Mouse (Mus musculus) liver, embryonic 15.5 days (tissue): ENCODE data around the gene Abhd14a. TPM values are rescaled to one million over a fixed set of nuclear protein-coding genes. Genes with fewer than 3 reads are reported as not detected.

Source experiments
- ATAC-seq: fragments of 200-750 bp; cut with Nextera tagmentation; 2 replicates; pipeline ENCODE4 v1.8.0; 2017; ENCODE audit warnings: moderate number of reproducible peaks, mild to moderate bottlenecking, moderate library complexity; ENCODE audit not compliant: insufficient read depth
- H3K27ac ChIP-seq: fragments of 300-500 bp; sonication (generic); replicated peaks from 2 replicates; pipeline ENCODE4 v1.5.1; 2015; ENCODE audit warnings: mild to moderate bottlenecking, inconsistent platforms
- H3K27me3 ChIP-seq: fragments of 300-500 bp; sonication (generic); 2 replicates; pipeline ENCODE4 v1.6.1; 2015; ENCODE audit warnings: mild to moderate bottlenecking, inconsistent platforms
- H3K36me3 ChIP-seq: fragments of 300-500 bp; sonication (generic); replicated peaks from 2 replicates; pipeline ENCODE4 v1.6.1; 2015; ENCODE audit warnings: moderate library complexity, mild to moderate bottlenecking, inconsistent platforms
- H3K4me1 ChIP-seq: fragments of 300-500 bp; sonication (generic); replicated peaks from 2 replicates; pipeline ENCODE4 v1.6.1; 2015; ENCODE audit warnings: inconsistent platforms
- H3K4me2 ChIP-seq: fragments of 300-500 bp; sonication (generic); 2 replicates; pipeline ENCODE4 v1.6.1; 2015; ENCODE audit warnings: moderate library complexity, mild to moderate bottlenecking, inconsistent platforms
- H3K4me3 ChIP-seq: fragments of 300-500 bp; sonication (generic); replicated peaks from 2 replicates; pipeline ENCODE4 v1.5.1; 2015; ENCODE audit warnings: mild to moderate bottlenecking, inconsistent platforms
- H3K9ac ChIP-seq: fragments of 300-500 bp; sonication (generic); 2 replicates; pipeline ENCODE4 v1.6.1; 2015; ENCODE audit warnings: moderate library complexity, mild to moderate bottlenecking, inconsistent platforms
- H3K9me3 ChIP-seq: fragments of 300-500 bp; sonication (generic); replicated peaks from 2 replicates; pipeline ENCODE4 v1.6.1; 2016; ENCODE audit warnings: inconsistent platforms
- WGBS: fragments of 180-500 bp; shearing (Covaris S2); methylation state at CpG from one replicate; pipeline ENCODE4 v1.1.7; 2015; ENCODE audit warnings: mixed read lengths; ENCODE audit not compliant: insufficient replicate concordance; 5-methylcytosine and 5-hydroxymethylcytosine counted together
- polyA plus RNA-seq: library from polyadenylated mRNA; unstranded; fragments of >200 nt; fragmentation: Nextera tagmentation; extraction: Ambion mirVana; gene quantifications from 2 replicates; pipeline ENCODE4 v1.2.1, GENCODE M21; 2015

Gene Abhd14a
- polyA plus RNA-seq, 1 experiment from 2014 or later = 20.2 TPM

DNA sequence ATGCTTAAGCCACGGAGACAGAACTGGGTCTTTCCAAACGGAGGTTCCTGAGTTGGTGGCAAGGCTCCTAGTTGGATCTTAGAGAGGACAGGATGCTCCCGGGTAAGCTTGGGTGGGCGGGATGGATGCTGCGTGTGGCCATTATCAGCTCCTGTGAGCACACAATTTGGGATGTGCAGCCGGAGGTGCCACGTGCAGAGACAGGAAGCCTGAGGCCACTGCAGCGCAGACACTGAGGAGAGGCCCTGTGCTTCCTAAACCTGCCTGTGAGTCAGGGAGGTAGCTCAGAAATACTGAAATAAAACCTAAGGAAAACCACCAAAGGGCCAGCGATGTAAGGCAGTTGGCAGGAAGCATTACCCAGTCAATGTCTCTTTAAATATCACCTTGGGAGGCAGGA is 22.3 kb upstream of the Abhd14a start:
- no peaks in the 10 kb centered on the region for H3K9me3 ChIP-seq
- peaks cover 24% of the 10 kb centered on the region for H3K27me3 ChIP-seq
- H3K4me3 ChIP-seq = no peak overlapping the region
- H3K9ac ChIP-seq = no peak overlapping the region
- no peak overlapping the region for H3K4me2 ChIP-seq
- WGBS = 28% methylated on average over 9 of the region's 9 CpGs
- no peak overlapping the region for H3K27ac ChIP-seq
- H3K4me1 ChIP-seq = peaks cover 18% of the 10 kb centered on the region
- no peaks in the 10 kb centered on the region for H3K36me3 ChIP-seq
- no peak for ATAC-seq

- Histone ChIP-seq H3K4me1 (peaks cover 18% of the 10 kb centered on the region), H3K4me3 (no peak overlapping the region), H3K36me3 (no peaks in the 10 kb centered on the region), H3K4me2 (no peak overlapping the region), H3K27ac (no peak overlapping the region), H3K27me3 (peaks cover 28% of the 10 kb centered on the region), H3K9me3 (no peaks in the 10 kb centered on the region), H3K9ac (no peak overlapping the region)
- ATAC-seq = no peak
- WGBS = 32% methylated on average over 6 of the region's 6 CpGs
These were observed 21.8 kb upstream of the Abhd14a start for GRCm38 (mm10) chr9:106469317-106469716.

- peaks cover 43% of the 10 kb centered on the region for H3K27me3 ChIP-seq
- no peak overlapping the region for H3K9ac ChIP-seq
- no peak overlapping the region for H3K4me3 ChIP-seq
- H3K4me1 ChIP-seq = peaks cover 12% of the 10 kb centered on the region
- no peak for ATAC-seq
- H3K9me3 ChIP-seq = no peaks in the 10 kb centered on the region
- H3K4me2 ChIP-seq = no peak overlapping the region
- 69% methylated on average over 7 of the region's 7 CpGs for WGBS
- H3K27ac ChIP-seq = no peak overlapping the region
- no peaks in the 10 kb centered on the region for H3K36me3 ChIP-seq
These were observed 20.3 kb upstream of the Abhd14a start for GRCm38 (mm10) chr9:106467746-106468145.

DNA sequence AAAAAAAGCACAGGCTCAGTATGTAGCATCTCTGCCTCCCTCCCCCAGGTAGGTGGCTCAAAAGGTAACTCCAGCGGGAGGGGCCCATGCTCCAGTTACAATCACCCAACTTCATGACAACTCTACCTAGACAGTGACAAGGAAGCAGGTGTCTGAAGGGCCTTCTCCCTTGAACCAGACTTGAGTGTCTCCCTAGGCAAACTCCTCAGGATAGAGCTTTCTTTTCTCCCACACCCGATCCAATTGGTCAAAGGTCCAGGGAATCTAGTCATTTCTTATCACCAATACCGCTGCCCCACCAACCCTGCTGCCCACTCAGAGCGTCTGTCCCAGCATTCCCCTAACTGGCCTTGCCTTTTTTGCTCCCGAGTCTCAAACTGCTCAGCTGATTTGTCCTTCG is 19.2 kb upstream of the Abhd14a start:
- Histone ChIP-seq H3K9ac (no peak overlapping the region), H3K4me2 (no peak overlapping the region), H3K27ac (no peak overlapping the region), H3K27me3 (peaks cover 43% of the 10 kb centered on the region), H3K9me3 (no peaks in the 10 kb centered on the region), H3K36me3 (no peaks in the 10 kb centered on the region), H3K4me3 (no peak overlapping the region), H3K4me1 (peaks cover 12% of the 10 kb centered on the region)
- ATAC-seq = no peak
- 72% methylated on average over 6 of the region's 6 CpGs for WGBS

GRCm38 (mm10) chr9:106465571-106466200 is 18.2 kb upstream of the Abhd14a start, which contains the start of gene Gpr62:
Gene Gpr62, minus strand, starts transcription at chr9:106465938.
- 26% methylated on average over 26 of the region's 26 CpGs for WGBS

DNA sequence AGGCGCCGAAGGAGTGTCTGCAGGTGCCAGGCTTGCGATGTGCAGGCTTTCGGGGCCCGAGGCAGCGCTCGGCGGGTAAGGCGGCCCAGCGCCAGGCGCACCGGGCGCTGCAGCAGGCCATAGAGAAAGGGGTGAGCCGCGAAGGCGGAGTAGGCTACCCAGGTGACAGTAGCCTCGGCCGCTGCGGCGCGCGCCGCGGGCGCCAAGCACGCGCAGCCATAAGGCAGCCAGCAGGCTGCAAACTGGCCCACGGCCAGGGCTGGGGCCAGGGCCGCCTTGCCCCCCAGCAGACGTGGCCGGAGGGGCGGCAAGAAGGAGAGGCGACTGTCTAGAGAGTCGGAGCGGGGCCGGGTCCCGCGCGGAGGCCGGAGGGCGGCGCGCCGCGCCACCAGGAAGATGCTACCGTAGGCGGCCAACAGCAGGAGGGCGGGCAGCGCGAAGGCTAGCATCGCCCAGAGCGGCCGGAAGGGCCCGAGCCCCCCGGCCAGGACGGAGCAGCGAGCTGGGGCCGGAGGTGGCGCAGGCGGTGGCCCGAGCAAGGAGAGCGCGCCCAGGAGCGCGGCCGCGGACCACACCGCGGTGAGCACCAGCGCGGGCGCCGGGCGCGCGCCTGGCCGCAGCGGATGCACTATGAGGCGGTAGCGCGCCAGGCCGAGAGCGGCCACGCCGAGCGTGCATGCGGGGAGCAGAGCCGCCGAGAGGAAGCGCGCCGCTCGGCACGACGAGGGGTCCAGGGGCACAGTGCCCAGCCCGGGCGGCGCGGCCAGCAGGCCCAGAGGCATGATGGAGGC is 17.5 kb upstream of the Abhd14a start:
- Histone ChIP-seq H3K27ac (no peak overlapping the region), H3K4me1 (peaks cover 12% of the 10 kb centered on the region), H3K9ac (no peak overlapping the region), H3K9me3 (no peaks in the 10 kb centered on the region), H3K4me2 (peak overlapping the region; percentile 72), H3K27me3 (peaks cover 43% of the 10 kb centered on the region), H3K4me3 (peak overlapping the region; percentile 50), H3K36me3 (no peaks in the 10 kb centered on the region)
- peak; percentile 32 for ATAC-seq
- 3% methylated on average over 98 of the region's 99 CpGs for WGBS

More at GRCm38 (mm10) chr9:106465571-106466200, 18.2 kb upstream of the Abhd14a start, which contains the start of gene Gpr62:
- peaks cover 43% of the 10 kb centered on the region for H3K27me3 ChIP-seq
- peaks cover 12% of the 10 kb centered on the region for H3K4me1 ChIP-seq
- peak within 1 kb of the TSS; percentile 50 for H3K4me3 ChIP-seq
- H3K4me2 ChIP-seq = peak within 1 kb of the TSS; percentile 72
- no peak within 1 kb of the TSS for H3K27ac ChIP-seq
- H3K9ac ChIP-seq = no peak within 1 kb of the TSS
- no peak for ATAC-seq
- H3K36me3 ChIP-seq = no peaks in the 10 kb centered on the region
- no peaks in the 10 kb centered on the region for H3K9me3 ChIP-seq

- Histone ChIP-seq H3K27ac (no peak overlapping the region), H3K36me3 (no peaks in the 10 kb centered on the region), H3K9me3 (no peaks in the 10 kb centered on the region), H3K4me3 (no peak overlapping the region), H3K9ac (no peak overlapping the region), H3K4me1 (peaks cover 5% of the 10 kb centered on the region), H3K4me2 (no peak overlapping the region), H3K27me3 (peaks cover 43% of the 10 kb centered on the region)
- WGBS = 77% methylated on average over 21 of the region's 21 CpGs
- no peak for ATAC-seq
These were observed 15.9 kb upstream of the Abhd14a start for GRCm38 (mm10) chr9:106463122-106464063.

GRCm38 (mm10) chr9:106462430-106462800 is 14.9 kb upstream of the Abhd14a start:
- H3K27me3 ChIP-seq = peaks cover 43% of the 10 kb centered on the region
- WGBS = 80% methylated on average over 12 of the region's 12 CpGs
- H3K36me3 ChIP-seq = no peaks in the 10 kb centered on the region
- peaks cover 5% of the 10 kb centered on the region for H3K4me1 ChIP-seq
- H3K9ac ChIP-seq = no peak overlapping the region
- H3K9me3 ChIP-seq = no peaks in the 10 kb centered on the region
- no peak overlapping the region for H3K4me2 ChIP-seq
- H3K4me3 ChIP-seq = no peak overlapping the region
- H3K27ac ChIP-seq = no peak overlapping the region
- ATAC-seq = no peak

DNA sequence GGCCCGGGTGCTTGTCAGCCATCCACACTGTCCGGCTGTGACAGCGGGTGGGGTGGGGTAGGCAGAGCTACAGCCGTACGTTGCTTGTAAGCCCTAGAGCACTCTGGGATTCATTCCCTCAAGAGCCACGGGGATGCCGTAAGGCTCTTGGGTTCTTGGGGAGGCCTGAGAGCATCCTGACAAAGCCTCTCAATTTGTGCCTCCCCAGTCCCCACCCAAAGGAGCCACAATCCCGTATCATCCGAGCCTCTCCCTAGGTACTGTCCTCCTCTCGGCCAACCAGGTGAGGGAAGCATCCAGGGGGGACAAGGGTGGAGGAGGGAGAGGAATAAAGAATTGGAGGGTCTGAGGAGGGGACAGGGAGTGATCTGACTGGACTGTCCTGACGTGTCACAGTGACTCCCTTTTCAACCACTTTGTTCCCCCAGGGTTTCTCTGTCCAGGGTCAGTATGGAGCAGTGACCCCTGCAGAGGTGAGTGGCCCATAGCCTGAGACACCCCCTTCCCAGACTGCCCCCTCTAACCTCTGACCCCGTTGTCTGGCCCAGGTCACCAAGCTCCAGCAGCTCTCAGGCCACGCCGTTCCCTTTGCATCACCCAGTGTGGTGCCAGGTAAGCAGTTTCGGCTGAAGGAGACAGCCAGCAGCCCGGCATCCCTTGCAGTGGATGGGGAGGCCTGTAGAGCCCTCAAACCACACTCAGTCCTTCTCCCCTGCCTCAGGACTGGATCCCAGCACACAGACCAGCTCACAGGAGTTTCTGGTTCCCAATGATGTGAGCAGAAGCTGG is 14.4 kb upstream of the Abhd14a start:
- Histone ChIP-seq H3K4me3 (no peak overlapping the region), H3K27me3 (peaks cover 39% of the 10 kb centered on the region), H3K36me3 (no peaks in the 10 kb centered on the region), H3K4me2 (no peak overlapping the region), H3K9ac (no peak overlapping the region), H3K27ac (no peak overlapping the region), H3K9me3 (no peaks in the 10 kb centered on the region), H3K4me1 (peaks cover 5% of the 10 kb centered on the region)
- no peak for ATAC-seq
- WGBS = 66% methylated on average over 16 of the region's 16 CpGs

DNA sequence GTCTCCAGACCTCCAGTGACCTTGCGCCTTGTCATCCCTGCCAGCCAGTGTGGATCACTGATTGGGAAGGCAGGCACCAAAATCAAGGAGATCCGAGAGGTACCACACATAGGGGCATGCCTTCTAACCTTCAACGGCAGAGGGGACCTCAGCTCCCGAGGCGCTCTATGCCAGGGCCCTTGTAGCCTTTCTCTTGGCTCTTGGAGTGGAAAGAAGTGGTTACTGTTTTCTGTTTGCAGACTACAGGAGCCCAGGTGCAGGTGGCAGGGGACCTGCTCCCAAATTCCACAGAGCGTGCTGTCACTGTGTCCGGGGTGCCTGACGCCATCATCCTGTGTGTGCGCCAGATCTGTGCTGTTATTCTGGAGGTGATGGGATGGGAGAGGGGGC is 13.5 kb upstream of the Abhd14a start:
- no peak for ATAC-seq
- peaks cover 32% of the 10 kb centered on the region for H3K27me3 ChIP-seq
- H3K4me1 ChIP-seq = peaks cover 5% of the 10 kb centered on the region
- no peaks in the 10 kb centered on the region for H3K36me3 ChIP-seq
- no peak overlapping the region for H3K9ac ChIP-seq
- 73% methylated on average over 9 of the region's 9 CpGs for WGBS
- no peak overlapping the region for H3K4me2 ChIP-seq
- no peak overlapping the region for H3K27ac ChIP-seq
- no peaks in the 10 kb centered on the region for H3K9me3 ChIP-seq
- no peak overlapping the region for H3K4me3 ChIP-seq
